Mouse (Mus musculus) brain, embryonic 18.5 days (tissue): ENCODE measurements at regions not wholly inside any gene's neighbourhood (a gene's known extent, or its start where the extent isn't known, plus 50 kb on each side); places are given as distances from the start of the nearest gene placed in this dataset.
A peak's percentile ranks its signal among the peaks of the same experiment; 100 is the strongest.

Experiments
- DNase-seq: peaks from one replicate; pipeline ENCODE4 v3.0.0-alpha.2; 2012; ENCODE audit warnings: low read depth, low spot score

GRCm38 (mm10) chr8:126745992-126746775 lies 152.4 kb upstream of the Irf2bp2 start:
- no peak for DNase-seq

- no peak for DNase-seq
Measured at GRCm38 (mm10) chr8:126744747-126745382, 151.1 kb upstream of the Irf2bp2 start.

GRCm38 (mm10) chr8:126743296-126743695 lies 149.5 kb upstream of the Irf2bp2 start:
- DNase-seq: no peak

- no peak for DNase-seq
Measured at GRCm38 (mm10) chr8:126742081-126742480, 148.3 kb upstream of the Irf2bp2 start.

GRCm38 (mm10) chr8:126741031-126741430 lies 147.2 kb upstream of the Irf2bp2 start:
- no peak for DNase-seq

- no peak for DNase-seq
Measured at GRCm38 (mm10) chr8:126739768-126740167, 146.0 kb upstream of the Irf2bp2 start.

GRCm38 (mm10) chr8:126737032-126737431 lies 143.2 kb upstream of the Irf2bp2 start:
- DNase-seq: no peak

- peak; percentile 40 for DNase-seq
Measured at GRCm38 (mm10) chr8:126736441-126736962, 142.7 kb upstream of the Irf2bp2 start.

GRCm38 (mm10) chr8:126735488-126736440 lies 142.0 kb upstream of the Irf2bp2 start:
- peak; percentile 55 for DNase-seq

- no peak for DNase-seq
Measured at GRCm38 (mm10) chr8:126734743-126735487, 141.1 kb upstream of the Irf2bp2 start.

GRCm38 (mm10) chr8:126733779-126734178 lies 140.0 kb upstream of the Irf2bp2 start:
- no peak for DNase-seq

GRCm38 (mm10) chr8:126733307-126733706 lies 139.5 kb upstream of the Irf2bp2 start:
- DNase-seq: no peak

- DNase-seq: no peak
Measured at GRCm38 (mm10) chr8:126730017-126730631, 136.3 kb upstream of the Irf2bp2 start.

- no peak for DNase-seq
Measured at GRCm38 (mm10) chr8:126728987-126729632, 135.3 kb upstream of the Irf2bp2 start.

GRCm38 (mm10) chr8:126728135-126728534 lies 134.3 kb upstream of the Irf2bp2 start:
- no peak for DNase-seq

- DNase-seq: no peak
Measured at GRCm38 (mm10) chr8:126727068-126727467, 133.3 kb upstream of the Irf2bp2 start.

- DNase-seq: no peak
Measured at GRCm38 (mm10) chr8:126723259-126724122, 129.7 kb upstream of the Irf2bp2 start.

- no peak for DNase-seq
Measured at GRCm38 (mm10) chr8:126721621-126722020, 127.8 kb upstream of the Irf2bp2 start.
